ENCODE assay signal across 22 mouse cellular contexts in the genomic region with DNA sequence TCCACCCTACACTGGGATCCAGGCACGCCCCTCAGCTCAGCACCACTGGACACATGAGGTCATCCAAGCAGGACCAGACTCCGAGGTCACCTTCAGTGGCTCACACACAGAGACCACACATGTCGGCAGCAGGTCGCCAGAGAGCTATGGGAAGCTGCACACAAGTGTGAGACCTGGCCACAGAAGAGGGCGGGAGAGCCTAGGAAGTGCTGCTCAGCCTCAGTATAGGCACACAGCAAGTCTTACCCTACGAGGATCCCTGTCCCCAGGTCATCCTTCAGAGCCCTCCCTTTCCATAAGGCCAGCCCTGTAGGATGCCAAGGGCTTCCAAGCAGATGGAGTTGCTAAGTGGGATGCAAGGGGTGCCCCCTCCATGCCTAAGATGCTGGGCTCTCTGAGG. TPM values are rescaled to one million over a fixed set of nuclear protein-coding genes. Genes with fewer than 3 reads are reported as not detected.
DNase-seq lines count a peak whose midpoint lies in the region; ATAC-seq lines count a peak whose summit lies in the region.
"Had no signal": no experiment of that assay in that cellular context is flagged by ENCODE, and none has a peak within 500 bp of the region (broad histone marks: within the 10 kb centered on the region; RNA-seq: fewer than 3 reads in every experiment).

No protein-coding gene starts in this region.

- peaks cover 47% of the 10 kb centered on the region for H3K4me1 ChIP-seq in heart, embryonic 13.5 days
- H3K4me1 ChIP-seq in liver, embryonic 11.5 days (replicated peaks; ENCODE audit: control insufficient read depth, insufficient read depth, low read length) = peaks cover 45% of the 10 kb centered on the region
- peaks cover 13% of the 10 kb centered on the region; the same call in 1 of the 2 replicates for H3K4me1 ChIP-seq in embryonic facial prominence, embryonic 12.5 days
- peaks cover 71% of the 10 kb centered on the region for H3K4me1 ChIP-seq in liver, embryonic 15.5 days (replicated peaks)

- no peak for DNase-seq in heart, postnatal 36 days
- no peak for DNase-seq in liver, embryonic 11.5 days (ENCODE audit: low spot score)
- DNase-seq in liver = no peak
- no peak for DNase-seq in layer of hippocampus, adult 9-10 months (ENCODE audit: low spot score)
- DNase-seq in adrenal gland, adult (ENCODE audit: inconsistent age in 2 of 2, low spot score in 1 of 2) = no peak
- DNase-seq: cerebellum, adult 2 months; cerebellum, postnatal 36 days; gastrocnemius, postnatal 14 days; kidney, adult 18-20 months; layer of hippocampus, postnatal 36 days; midbrain, embryonic 14.5 days; right cerebral cortex, postnatal 4 days; thymus, postnatal 36 days had no signal

- peak overlapping the region; percentile 64 for H3K9ac ChIP-seq in heart, embryonic 13.5 days
- peak overlapping the region; percentile 31; the same call in 1 of the 2 replicates for H3K9ac ChIP-seq in liver, embryonic 11.5 days (ENCODE audit: low read depth, low read length)
- H3K9ac ChIP-seq in embryonic facial prominence, embryonic 12.5 days = no peak overlapping the region
- H3K9ac ChIP-seq in liver, embryonic 15.5 days = peak overlapping the region; percentile 61
- H3K9ac ChIP-seq: forebrain, embryonic 15.5 days had no signal

- H3K36me3 ChIP-seq in heart, embryonic 13.5 days = peaks cover 19% of the 10 kb centered on the region
- H3K36me3 ChIP-seq in liver, embryonic 11.5 days (ENCODE audit: control insufficient read depth, insufficient read depth, low read length) = peaks cover 11% of the 10 kb centered on the region
- H3K36me3 ChIP-seq in embryonic facial prominence, embryonic 12.5 days = peaks cover 19% of the 10 kb centered on the region
- peaks cover 20% of the 10 kb centered on the region for H3K36me3 ChIP-seq in liver, embryonic 15.5 days (replicated peaks)

- H3K27me3 ChIP-seq in heart, embryonic 13.5 days (replicated peaks) = no peaks in the 10 kb centered on the region
- H3K27me3 ChIP-seq in liver, embryonic 11.5 days (replicated peaks; ENCODE audit: control insufficient read depth, insufficient read depth, low read length) = no peaks in the 10 kb centered on the region
- no peaks in the 10 kb centered on the region for H3K27me3 ChIP-seq in embryonic facial prominence, embryonic 12.5 days
- no peaks in the 10 kb centered on the region for H3K27me3 ChIP-seq in liver, embryonic 15.5 days
- H3K27me3 ChIP-seq: CH12.LX; forebrain, embryonic 15.5 days had no signal

- peak overlapping the region; percentile 22; the same call in 1 of the 2 replicates for H3K4me2 ChIP-seq in heart, embryonic 13.5 days
- H3K4me2 ChIP-seq in liver, embryonic 11.5 days = peak overlapping the region; percentile 57
- no peak overlapping the region for H3K4me2 ChIP-seq in embryonic facial prominence, embryonic 12.5 days (replicated peaks)
- peak overlapping the region; percentile 85 for H3K4me2 ChIP-seq in liver, embryonic 15.5 days
- H3K4me2 ChIP-seq: forebrain, embryonic 15.5 days had no signal

- H3K27ac ChIP-seq in heart, embryonic 13.5 days (replicated peaks) = peak overlapping the region; percentile 34; the same call in 1 of the 2 replicates
- peak overlapping the region; percentile 76 for H3K27ac ChIP-seq in liver, embryonic 11.5 days (ENCODE audit: low read depth, low read length)
- H3K27ac ChIP-seq in embryonic facial prominence, embryonic 12.5 days = no peak overlapping the region
- H3K27ac ChIP-seq in liver, embryonic 15.5 days (replicated peaks) = peak overlapping the region; percentile 96
- H3K27ac ChIP-seq: forebrain, embryonic 15.5 days; hindbrain, postnatal 0 days; kidney, postnatal 0 days; macrophage had no signal

- H3K9me3 ChIP-seq in heart, embryonic 13.5 days = no peaks in the 10 kb centered on the region
- H3K9me3 ChIP-seq in liver, embryonic 11.5 days (ENCODE audit: control insufficient read depth, low read length) = no peaks in the 10 kb centered on the region
- no peaks in the 10 kb centered on the region for H3K9me3 ChIP-seq in embryonic facial prominence, embryonic 12.5 days
- no peaks in the 10 kb centered on the region for H3K9me3 ChIP-seq in liver, embryonic 15.5 days (replicated peaks)
- H3K9me3 ChIP-seq: forebrain, embryonic 15.5 days had no signal

- intact Hi-C loops in heart, postnatal 36 days (cut with DNase I) = loop anchor here (5.0 kb wide), 1 partner anchor 177 kb away; no protein-coding TSS in a partner anchor

- WGBS in heart, embryonic 13.5 days = 57% methylated on average over 6 of the region's 6 CpGs
- 60% methylated on average over 6 of the region's 6 CpGs for WGBS in liver, embryonic 11.5 days
- 83% methylated on average over 6 of the region's 6 CpGs for WGBS in embryonic facial prominence, embryonic 12.5 days
- WGBS in liver, embryonic 15.5 days (ENCODE audit: insufficient replicate concordance) = 43% methylated on average over 6 of the region's 6 CpGs

- H3K4me3 ChIP-seq in heart, embryonic 13.5 days = no peak overlapping the region
- peak overlapping the region; percentile 4; the same call in 1 of the 2 replicates for H3K4me3 ChIP-seq in liver, embryonic 11.5 days (ENCODE audit: low read depth, low read length)
- H3K4me3 ChIP-seq in embryonic facial prominence, embryonic 12.5 days = 0 out of 2 replicates have a peak overlapping the region, but pooled peaks have one; percentile 1
- H3K4me3 ChIP-seq in liver, embryonic 15.5 days (replicated peaks) = peak overlapping the region; percentile 41
- H3K4me3 ChIP-seq: forebrain, embryonic 15.5 days had no signal

- ATAC-seq in heart, embryonic 13.5 days (ENCODE audit: extremely low read depth, insufficient number of reproducible peaks, low FRiP score, low TSS enrichment) = no peak
- peak; percentile 40 for ATAC-seq in liver, embryonic 11.5 days (replicated peaks; ENCODE audit: low FRiP score)
- no peak for ATAC-seq in embryonic facial prominence, embryonic 12.5 days (ENCODE audit: insufficient number of reproducible peaks, insufficient read depth, low FRiP score, low TSS enrichment)
- ATAC-seq in liver, embryonic 15.5 days (ENCODE audit: insufficient read depth) = peak; percentile 51
- ATAC-seq: forebrain, embryonic 15.5 days; hindbrain, postnatal 0 days had no signal

RNA-seq across cellular contexts. Expression of a gene that starts 7.4 kb away (rescaled TPM):
- 15.9 and 17.7 TPM in 2 replicates for polyA plus RNA-seq in heart, embryonic 13.5 days (2015; fragmentation: Nextera tagmentation; extraction: Ambion mirVana)
- total RNA-seq in heart, postnatal 36 days (2021) = 10 to 100 TPM; 12.3 to 13.7 TPM
- polyA plus RNA-seq in liver, embryonic 11.5 days (2014; fragmentation: Nextera tagmentation; extraction: Ambion mirVana) = 31.8 and 33.4 TPM in 2 replicates
- polyA plus RNA-seq in embryonic facial prominence, embryonic 12.5 days (2016; fragmentation: Nextera tagmentation; extraction: Ambion mirVana) = 32.9 and 33.1 TPM in 2 replicates
- 12.8 and 15.6 TPM in 2 replicates for polyA plus RNA-seq in liver, embryonic 15.5 days (2015; fragmentation: Nextera tagmentation; extraction: Ambion mirVana)

RNA-seq across cellular contexts. Expression of a gene that starts 15.1 kb away (rescaled TPM):
- polyA plus RNA-seq in heart, embryonic 13.5 days (2015; fragmentation: Nextera tagmentation; extraction: Ambion mirVana) = 0.11 and 0.13 TPM in 2 replicates
- not detected for total RNA-seq in heart, postnatal 36 days (2021)
- 0.12 and 0.23 TPM in 2 replicates for polyA plus RNA-seq in liver, embryonic 11.5 days (2014; fragmentation: Nextera tagmentation; extraction: Ambion mirVana)
- 0.19 and 0.23 TPM in 2 replicates for polyA plus RNA-seq in embryonic facial prominence, embryonic 12.5 days (2016; fragmentation: Nextera tagmentation; extraction: Ambion mirVana)
- polyA plus RNA-seq in liver, embryonic 15.5 days (2015; fragmentation: Nextera tagmentation; extraction: Ambion mirVana) = 0.02 TPM in 1 of 2 replicates, not detected in the other
- total RNA-seq: gastrocnemius, postnatal 14 days; heart, postnatal 25 days had no signal
- polyA plus RNA-seq: macrophage had no signal

RNA-seq across cellular contexts. Expression of a gene that starts 23.1 kb away (rescaled TPM):
- 5.1 and 6.2 TPM in 2 replicates for polyA plus RNA-seq in heart, embryonic 13.5 days (2015; fragmentation: Nextera tagmentation; extraction: Ambion mirVana)
- 1 to 10 TPM; 3.6 to 4.5 TPM for total RNA-seq in heart, postnatal 36 days (2021)
- 10.0 and 11.4 TPM in 2 replicates for polyA plus RNA-seq in liver, embryonic 11.5 days (2014; fragmentation: Nextera tagmentation; extraction: Ambion mirVana)
- 12.4 and 12.5 TPM in 2 replicates for polyA plus RNA-seq in embryonic facial prominence, embryonic 12.5 days (2016; fragmentation: Nextera tagmentation; extraction: Ambion mirVana)
- 11.7 and 12.1 TPM in 2 replicates for polyA plus RNA-seq in liver, embryonic 15.5 days (2015; fragmentation: Nextera tagmentation; extraction: Ambion mirVana)

RNA-seq across cellular contexts. Expression of a gene that starts 36.1 kb away (rescaled TPM):
- polyA plus RNA-seq in heart, embryonic 13.5 days (2015; fragmentation: Nextera tagmentation; extraction: Ambion mirVana) = 81.7 and 85.1 TPM in 2 replicates
- total RNA-seq in heart, postnatal 36 days (2021) = 10 to 100 TPM; 48.3 to 51.2 TPM
- polyA plus RNA-seq in liver, embryonic 11.5 days (2014; fragmentation: Nextera tagmentation; extraction: Ambion mirVana) = 89.7 and 96.5 TPM in 2 replicates
- 123 and 125 TPM in 2 replicates for polyA plus RNA-seq in embryonic facial prominence, embryonic 12.5 days (2016; fragmentation: Nextera tagmentation; extraction: Ambion mirVana)
- 50.8 and 62.8 TPM in 2 replicates for polyA plus RNA-seq in liver, embryonic 15.5 days (2015; fragmentation: Nextera tagmentation; extraction: Ambion mirVana)

RNA-seq across cellular contexts. Expression of a gene that starts 48.7 kb away (rescaled TPM):
- 65.9 and 70.4 TPM in 2 replicates for polyA plus RNA-seq in heart, embryonic 13.5 days (2015; fragmentation: Nextera tagmentation; extraction: Ambion mirVana)
- total RNA-seq in heart, postnatal 36 days (2021) = 10 to 100 TPM; 19.7 to 22.1 TPM
- 93.9 and 94.3 TPM in 2 replicates for polyA plus RNA-seq in liver, embryonic 11.5 days (2014; fragmentation: Nextera tagmentation; extraction: Ambion mirVana)
- 77.4 and 80.6 TPM in 2 replicates for polyA plus RNA-seq in embryonic facial prominence, embryonic 12.5 days (2016; fragmentation: Nextera tagmentation; extraction: Ambion mirVana)
- 41.9 and 45.3 TPM in 2 replicates for polyA plus RNA-seq in liver, embryonic 15.5 days (2015; fragmentation: Nextera tagmentation; extraction: Ambion mirVana)

Comparison
In these comparisons a context has a peak if more than half of its experiments do, and no peak if none do; other contexts are left out.
1. ATAC-seq: peak in liver, embryonic 11.5 days (single experiment) and liver, embryonic 15.5 days (single experiment); none in heart, embryonic 13.5 days (single experiment) and embryonic facial prominence, embryonic 12.5 days (single experiment).